Mouse (Mus musculus) left cerebral cortex, adult 9 months (tissue): ENCODE data around the gene Prss23.

Experiments used
- DNase-seq, 2 experiments: peaks; one replicate each; pipeline ENCODE4 v3.0.0; 2022; ENCODE audit warnings: low spot score in 2 of 2

Prss23 gene

DNA sequence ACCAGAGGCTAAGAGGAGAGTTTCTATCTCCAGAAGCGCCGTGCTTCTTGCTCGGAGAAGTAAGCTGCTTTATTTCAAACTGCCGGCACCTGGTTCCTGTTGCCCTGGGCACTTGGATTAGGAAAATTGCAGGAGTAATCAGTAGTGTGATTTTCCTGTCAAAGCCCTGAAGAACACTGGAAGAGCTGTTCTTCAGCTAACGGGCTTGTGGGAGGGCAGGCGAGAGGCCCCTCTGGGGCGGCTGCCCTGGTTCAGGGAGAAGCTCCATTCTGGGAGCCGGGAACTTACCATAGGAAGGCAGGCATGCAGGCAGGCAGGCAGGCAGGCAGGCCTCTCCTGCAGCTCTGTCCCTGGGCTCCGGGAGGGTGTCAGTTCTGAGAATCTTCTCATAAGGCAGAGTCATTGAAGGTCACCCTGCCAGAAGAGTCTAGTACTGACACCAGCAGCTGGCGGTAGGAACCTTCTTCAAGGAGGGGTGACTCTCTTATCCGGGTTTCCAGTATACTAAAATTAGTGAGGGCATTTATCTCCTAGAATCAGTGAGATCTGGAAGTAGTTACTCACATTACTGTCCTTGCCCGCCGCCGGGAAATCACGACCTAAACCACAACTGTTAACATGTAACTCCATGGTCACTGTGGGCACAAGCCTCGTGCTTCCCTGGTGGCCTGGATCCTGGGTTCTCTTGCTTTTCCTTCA, at the start of gene Prss23:
Prss23 (minus strand) TSS at position 457 of the 699 bp plus-strand sequence.
- no peak for DNase-seq

DNA sequence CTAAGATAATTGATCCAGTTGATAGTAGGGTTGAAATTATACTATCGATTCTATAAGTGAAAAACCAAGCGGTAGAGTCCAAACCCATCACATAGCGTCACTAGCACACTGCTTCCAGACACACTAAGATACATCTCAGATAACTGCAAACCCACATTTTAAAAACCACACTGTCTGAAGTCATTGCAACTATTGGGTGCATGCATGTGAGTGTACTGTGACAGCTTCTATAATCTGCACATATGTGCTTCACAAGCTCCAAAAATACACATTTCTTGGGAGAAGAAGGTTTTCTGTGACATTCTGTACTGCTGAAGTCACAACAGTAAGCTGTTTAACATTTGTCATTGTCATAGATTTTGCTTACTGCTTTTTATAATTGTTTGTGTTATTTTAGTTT, 49.1 kb upstream of the Prss23 start:
- DNase-seq: no peak

DNA sequence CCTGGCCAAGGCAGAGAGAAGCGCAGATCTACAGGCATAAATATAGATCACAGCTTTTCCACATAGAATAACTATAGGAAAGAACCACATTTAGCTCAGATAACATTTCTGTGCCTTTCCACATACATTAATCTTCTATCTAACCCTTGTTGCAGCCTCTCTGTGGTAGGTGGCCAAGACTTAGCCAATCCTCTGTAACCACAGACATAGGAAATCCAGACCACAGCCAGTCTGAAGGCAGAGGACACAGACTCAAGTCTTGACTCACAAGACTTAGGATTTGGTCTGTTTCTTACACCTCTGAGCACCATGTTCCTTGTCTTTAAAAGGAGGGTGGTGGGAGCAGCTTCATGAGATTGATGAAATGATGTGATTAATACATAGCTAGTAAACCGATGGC, 37.6 kb upstream of the Prss23 start:
- DNase-seq: no peak

DNA sequence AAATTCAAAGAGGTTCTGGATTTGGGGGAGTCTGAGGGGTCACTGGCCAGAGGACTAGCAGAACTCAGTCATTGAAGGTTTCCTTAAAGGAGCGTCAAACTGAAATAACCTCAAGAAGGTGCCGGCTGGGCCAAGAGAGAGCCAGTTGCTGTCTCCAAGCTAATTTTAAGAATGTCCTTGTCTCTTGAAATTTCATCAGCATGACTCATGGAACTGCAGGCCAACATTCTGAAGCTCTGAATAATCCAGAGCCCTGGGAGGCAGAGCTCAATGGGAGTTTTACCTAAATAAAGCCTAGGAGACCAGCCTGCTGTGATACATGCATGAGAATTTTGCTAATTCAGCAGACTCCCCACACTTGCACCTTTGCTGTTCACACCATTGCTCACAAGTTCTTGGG, 36.5 kb upstream of the Prss23 start:
- DNase-seq: peak; percentile 39 to 62

DNA sequence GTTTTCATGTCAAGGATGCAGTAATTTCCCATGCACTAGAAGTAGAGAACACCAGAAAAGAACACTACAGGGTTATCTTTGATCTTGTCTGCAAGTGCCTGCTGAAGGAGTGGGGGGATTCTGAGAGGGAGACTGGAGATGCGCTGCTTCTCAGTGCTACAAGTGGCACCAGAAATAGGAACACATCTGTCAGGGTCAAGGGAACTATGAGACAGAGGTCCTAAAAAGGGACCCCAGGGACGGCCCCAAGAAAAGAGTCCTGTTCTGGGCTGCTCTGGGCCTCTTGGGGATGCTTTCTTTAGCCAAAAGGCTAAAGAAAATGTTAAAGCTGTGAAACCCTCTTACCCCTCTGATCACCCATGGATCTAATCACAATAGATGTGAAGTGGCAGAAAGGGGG, 35.2 kb upstream of the Prss23 start:
- no peak for DNase-seq

DNA sequence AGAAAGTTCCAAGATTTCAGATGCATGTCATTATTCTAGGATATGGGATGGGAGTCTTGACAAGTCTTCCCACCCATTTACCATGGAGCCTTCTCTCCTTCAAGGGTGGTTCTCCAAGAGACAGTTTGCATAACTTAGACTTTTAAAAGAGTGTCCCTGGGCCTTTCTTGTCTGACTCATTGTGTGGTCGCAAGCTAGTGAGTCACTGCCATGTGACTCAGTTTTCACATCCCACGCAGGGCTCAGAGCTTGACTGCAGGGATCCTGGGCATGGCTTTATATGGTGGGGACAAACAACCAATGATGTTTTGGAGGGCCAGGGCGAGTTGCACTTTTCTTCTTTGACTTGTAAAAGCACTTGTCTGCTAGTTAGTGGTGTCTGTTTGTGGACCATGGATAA, 34.0 kb upstream of the Prss23 start:
- DNase-seq: peak; percentile 27 to 60

DNA sequence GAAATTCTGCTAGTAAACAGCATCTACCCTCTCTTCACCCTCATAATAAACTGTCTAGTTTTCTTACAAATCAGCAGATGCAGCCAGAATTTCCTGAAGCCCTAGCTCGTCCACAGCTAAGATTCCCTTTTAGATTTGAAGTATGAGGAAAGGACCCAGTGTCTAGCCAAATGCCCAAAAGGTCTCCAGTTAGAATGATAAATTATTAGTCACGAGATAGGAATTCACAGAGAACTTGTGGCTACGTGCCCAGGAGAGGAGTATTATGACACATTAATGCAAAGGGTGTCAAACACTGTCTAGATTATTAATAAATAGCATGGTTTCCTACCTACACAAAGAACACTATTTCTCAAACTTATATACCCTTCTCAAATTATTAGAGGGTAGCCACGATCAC, 32.6 kb upstream of the Prss23 start:
- DNase-seq: no peak

DNA sequence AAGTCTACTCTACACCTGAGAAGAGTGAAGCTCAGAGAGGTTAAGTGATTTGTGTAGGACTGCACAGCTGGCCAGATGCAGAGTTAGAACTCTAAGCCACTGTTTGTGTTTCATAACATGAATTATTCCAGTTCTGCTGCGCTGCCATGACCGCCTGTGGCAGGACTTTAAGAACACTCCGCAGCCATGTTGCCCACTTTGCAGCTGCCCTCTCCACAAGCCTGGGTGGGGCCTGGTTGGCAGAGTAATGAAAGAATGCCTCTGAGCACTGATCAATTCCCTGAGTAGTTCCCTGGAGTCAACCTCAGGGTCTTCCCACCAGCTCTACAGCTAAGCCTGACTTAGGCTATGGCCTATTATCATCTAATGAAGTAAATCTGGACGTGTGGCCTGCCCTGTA, 32.1 kb upstream of the Prss23 start:
- DNase-seq: no peak

DNA sequence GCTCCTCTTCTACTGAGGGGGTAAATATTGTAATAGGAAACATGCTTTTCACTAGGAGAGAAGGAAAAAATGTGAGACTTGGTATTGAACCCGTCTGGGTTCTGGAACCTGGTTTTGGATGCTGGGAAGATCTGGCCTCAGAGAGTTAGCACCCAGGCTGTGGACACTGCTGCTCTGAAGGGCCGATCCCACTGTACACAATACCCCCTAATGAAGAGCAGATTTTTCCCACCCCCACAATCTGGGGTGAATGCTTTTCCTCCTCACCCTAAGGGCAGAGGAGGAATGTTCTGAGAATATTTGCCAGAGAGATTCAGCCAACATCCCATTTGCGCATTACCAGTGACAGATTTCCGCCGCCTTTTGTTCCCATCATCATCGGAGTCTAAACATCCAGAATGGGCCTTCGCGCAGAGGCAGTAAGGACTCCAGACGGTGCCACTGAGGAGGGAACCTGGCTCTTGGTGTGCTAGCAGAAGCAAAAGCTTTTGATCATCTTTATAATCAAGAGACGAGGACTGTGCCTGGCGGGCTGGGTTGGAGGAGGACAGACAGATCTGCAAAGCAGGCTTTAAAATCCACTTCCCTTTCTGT, 31.6 kb upstream of the Prss23 start:
- DNase-seq: no peak

DNA sequence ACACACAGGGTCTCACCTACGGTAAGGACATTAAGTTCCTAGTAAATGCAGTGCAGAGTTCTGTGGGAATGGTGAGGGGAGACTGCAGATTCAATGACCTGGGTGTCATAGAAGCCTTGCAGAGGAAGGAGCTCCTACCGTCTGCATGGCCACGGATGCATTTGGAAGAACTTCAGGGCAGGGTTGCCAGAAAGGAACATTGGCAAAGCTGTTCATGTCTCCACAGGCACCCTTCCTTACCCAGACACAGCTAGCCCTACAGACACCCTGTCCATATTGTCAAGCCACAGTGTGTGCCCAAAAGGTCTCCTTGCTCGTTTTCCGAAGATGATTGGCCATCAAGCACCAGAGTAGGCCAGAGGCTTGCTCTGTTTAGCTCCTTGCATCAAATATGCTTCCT, 30.1 kb upstream of the Prss23 start:
- no peak for DNase-seq

DNA sequence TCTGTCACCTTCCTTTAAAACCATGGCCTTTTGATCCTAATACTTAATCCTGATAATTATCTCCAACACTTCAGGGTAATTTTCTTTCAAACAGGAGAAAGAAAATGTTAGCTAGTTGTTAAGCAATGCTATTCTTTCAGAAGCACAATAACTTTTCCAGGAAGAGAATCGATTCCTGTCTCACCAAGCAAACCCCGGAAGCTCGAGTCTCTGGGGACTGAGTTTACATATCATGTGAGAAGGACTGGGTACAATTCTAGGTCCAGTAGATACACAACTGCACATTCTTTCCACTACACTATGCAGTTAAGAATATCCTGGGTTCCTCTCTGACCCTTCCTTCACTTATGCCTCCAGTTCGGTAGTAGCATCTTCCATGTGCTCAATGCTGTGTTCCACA, 29.7 kb upstream of the Prss23 start:
- no peak for DNase-seq

DNA sequence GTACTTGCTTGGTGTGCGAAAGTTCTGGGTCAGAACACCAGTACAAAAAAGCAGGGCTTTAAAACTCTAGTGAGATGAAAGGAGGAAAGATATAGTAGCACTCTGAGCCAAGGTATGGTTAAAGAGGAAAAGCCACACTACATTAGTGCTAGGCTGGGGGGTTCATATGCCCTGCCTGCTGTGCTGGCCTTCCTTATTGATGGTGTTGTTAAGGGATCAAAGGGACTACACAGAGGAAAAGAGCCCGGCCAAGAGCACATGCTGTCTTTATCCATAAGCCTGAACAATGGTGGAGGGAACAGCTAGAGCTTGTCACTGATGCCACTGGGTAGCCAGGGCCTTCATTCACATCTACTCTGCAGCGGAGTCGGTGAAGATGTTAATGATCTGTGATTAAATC, 28.2 kb upstream of the Prss23 start:
- no peak for DNase-seq

DNA sequence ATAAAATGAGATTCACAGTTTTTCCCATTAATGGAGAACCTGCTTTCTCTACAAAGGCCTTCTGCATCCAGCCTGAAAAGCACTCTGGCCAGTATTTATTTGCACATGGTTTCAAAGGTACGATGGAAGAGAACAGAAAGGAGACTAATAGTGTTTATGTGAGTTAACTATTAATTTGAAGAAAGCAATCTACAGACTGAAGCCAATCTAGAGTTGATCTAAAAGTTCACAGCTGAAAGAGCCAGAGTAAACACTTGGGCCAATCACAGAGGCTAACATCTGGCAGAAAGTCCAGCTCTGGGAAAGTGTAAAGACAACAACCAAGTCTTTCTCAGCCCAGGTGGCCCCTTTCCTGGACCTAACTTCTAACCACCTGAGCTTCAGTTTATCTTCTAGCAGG, 27.1 kb upstream of the Prss23 start:
- no peak for DNase-seq

DNA sequence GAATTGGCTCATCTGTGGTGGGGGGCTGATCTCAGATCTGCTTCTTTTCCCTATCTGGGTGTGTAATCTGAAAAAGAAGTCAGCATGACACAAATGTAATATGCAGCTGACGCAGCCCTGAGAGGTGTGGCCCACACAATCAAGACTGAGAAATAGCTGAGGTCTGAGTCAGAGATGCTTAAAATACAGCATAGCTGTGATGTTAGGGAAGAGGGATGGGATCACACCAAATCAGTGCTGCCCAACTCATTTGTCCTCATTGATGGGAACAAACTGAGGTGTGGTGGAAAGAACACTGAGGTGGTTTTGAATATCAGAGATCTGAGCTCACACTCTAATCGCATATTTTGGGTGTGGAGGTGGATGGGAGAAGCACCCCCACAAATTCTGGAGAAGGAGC, 14.0 kb upstream of the Prss23 start:
- DNase-seq: peak in 1 of 2 experiments; percentile 46

DNA sequence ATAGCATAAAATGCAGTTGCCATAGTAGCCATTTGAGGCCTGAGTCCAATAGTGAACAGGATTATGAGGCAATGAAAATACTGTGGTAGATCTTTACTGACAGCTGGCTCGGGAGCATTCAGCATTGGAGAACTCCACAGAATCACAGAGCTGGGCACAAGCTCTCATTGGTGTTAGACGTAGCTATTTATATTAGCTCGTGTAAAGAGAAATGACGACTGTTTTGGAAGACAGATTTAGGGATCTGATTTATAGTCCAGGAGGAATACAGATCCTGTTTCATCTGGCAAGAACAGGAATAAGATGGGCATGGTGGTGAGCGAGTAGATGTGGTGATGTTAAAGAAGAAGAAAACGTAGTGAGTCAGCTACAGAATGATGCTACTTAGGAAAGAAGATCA, 12.4 kb upstream of the Prss23 start:
- no peak for DNase-seq

DNA sequence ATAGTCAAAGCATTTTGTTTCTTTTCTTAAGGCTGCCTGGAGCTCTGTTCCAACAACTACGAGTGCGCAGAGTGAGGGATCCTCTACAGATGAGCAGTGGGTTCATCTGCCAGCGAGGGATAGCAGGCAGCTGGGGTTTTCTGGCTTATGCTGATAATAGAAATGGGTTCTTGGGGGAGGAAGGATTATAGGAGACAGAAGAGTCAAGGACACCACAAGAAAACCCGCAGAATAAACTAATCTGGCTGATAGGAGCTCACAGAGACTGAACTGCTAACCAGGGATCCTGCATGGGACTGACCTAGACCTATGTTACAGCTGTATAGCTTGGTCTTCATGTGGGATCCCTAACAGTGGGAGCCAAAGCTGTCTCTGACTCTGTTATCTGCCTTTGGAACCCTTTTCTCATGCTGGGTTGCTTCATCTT, 456 bp upstream of the Prss23 start:
- DNase-seq: no peak

DNA sequence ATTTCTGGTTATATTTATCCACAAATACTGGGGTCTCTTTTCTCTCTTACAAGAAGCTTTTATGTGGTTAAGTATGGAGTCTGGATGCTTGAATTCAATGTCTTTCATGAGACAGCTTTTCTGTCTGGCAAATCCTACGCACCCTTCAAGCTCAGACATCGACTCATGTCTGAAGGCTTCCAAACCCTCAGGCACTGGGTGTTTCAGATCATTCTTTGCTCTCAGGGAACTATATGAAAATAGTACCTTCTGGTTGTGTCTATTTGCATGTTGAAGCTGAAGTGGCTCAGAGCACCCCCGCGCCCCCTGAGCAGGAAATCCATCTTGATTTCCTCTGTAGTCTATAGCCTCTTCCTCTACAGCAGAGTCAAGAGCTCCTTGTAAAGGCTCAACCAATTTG, 3.2 kb downstream of the Prss23 start:
- DNase-seq: no peak

DNA sequence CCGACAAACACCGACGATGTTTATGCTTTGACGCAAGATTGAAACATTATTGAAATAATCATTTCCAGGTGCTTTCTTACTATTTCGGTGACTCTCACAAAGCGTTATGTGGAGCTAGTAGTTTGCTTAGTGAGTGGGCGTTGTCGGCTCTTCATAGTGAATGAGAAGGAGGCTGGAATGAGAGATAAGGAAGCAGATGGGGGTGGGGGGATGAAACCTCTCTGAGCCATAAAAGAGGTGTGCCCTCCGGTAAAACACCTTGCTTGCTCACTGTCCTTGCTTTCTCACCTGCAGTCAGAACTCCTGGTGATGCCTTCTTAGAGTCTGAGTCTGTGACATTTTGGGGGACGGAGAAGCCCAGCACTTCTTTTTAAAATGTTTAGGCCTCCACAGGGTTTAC, 4.8 kb downstream of the Prss23 start:
- no peak for DNase-seq

DNA sequence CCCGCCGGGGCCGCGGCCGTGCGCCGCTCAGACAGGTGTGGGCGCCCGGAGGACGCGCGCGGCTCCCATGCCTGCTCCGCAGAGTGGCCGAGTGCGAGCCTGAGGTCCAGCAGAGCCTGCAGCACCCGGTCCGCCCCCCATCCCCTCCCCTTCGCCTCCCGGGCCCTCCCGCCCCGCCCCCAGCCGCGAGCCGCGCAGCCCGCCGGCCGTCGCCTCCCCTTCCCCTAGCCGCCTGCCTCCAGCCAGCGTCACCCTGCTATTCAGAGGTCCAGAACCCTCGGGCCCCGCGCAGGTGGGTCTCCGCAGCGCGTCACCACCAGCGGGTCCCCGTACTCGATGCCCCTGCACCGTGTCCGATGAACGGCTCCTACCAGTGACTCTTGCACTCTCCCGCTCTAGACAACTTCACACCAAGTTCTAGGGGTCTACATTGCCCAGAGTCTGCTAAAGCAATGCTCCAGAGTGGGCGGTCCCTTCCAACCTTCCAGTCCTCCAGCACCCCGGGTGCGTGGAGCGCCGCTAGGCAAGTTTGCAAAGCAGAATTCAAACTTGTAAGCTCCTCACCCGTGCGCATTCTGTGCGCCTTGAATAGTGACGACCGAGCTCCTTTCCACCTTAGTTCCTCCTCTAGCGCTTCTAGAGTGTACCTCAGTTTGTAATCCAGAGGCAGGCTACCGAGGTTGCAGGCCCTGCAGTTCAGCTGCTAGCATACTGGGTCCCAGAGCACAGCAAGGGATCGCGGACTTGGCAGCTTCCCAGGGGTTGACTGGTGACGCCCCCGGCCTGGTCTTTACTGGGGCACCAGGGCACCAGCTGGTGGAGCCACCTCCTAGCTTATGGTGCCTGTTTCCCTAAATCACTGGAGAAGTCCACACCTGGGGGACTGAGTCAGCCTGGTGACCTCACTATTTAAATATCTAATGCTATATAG, 9.3 kb downstream of the Prss23 start:
- no peak for DNase-seq

DNA sequence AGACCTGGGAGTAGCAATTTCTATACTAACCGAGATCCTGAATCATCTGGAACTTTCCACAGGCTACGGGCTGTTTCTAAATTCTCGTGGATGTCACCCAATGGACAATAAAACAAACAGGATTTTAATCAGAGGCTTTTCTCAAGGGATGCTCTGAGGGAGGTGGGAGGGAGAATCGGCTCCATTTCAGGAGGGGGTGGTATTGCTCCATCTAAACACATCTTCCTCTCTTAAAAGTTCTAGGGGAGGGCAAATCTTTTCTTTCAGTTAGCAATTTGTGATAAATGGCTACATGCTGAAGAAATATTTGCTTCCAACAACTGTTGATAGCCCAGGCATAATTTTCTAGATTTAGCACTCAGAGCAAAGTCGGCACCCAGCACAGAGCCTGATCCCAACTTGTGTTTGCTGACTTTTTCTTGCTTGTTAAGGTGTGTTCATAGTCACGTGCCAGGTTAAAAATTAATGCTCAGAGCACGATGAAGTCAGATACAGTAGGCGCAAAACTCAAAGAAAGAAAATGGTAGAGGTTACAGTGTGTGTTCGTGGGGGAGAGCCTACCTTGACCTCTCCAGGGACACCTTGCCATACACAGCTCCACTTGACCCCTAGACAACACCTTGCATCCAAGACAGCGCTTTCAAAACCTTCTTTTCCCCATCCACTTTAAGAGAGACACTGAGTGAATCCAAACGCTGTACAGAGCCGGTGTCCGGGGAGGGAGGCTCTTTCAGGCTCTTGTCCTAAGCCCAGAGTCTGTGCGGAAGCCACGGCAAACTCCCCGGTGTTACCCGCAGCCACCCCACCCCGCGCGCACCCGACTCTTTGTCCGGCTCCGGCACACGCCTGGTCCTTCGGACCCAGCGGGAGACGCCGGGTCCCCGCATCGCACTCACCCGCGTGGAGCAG, 10.2 kb downstream of the Prss23 start:
- no peak for DNase-seq

DNA sequence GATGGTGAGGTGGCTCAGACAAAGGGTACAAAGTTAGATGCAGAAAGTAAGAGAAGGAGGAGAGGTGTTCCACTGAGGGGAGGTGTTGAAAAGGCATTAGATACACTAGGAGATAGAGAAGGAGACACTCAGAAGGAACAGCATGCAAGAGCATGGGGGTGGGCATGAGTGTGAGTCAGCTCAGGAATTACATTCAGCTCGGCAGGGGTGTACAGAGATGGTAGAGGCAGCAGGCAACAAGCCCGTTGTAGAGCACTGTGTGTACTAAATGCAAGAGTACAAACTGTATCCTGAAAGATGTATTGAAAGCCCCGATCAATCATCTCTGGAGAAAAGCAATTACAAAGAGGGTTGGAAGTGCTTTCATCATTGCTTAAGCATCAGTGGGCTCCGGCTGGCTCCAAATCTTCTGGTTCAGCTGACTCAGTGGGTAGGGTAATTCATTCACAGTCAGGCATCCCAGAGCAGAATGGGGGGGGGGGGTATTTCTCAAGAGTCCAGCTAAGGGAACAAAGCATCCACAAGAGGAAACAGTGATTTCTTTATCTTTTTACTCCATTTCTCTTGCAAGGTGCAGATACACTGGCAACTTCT, 15.0 kb downstream of the Prss23 start:
- DNase-seq: no peak
